Mouse (Mus musculus): ENCODE measurements at regions not wholly inside any gene's neighbourhood (a gene's known extent, or its start where the extent isn't known, plus 50 kb on each side); places are given as distances from the start of the nearest gene placed in this dataset.
A peak's percentile ranks its signal among the peaks of the same experiment; 100 is the strongest.

GRCm38 (mm10) chr11:40573758-40574139 lies 121.3 kb downstream of the Mat2b start:
- no peak overlapping the region for H3K4me2 ChIP-seq (ENCODE audit: low read depth)
- no peaks in the 10 kb centered on the region for H3K9me3 ChIP-seq (ENCODE audit: control insufficient read depth, low read length)
- H3K4me1 ChIP-seq (ENCODE audit: control insufficient read depth, insufficient read depth, low read length), result peaks cover 5% of the 10 kb centered on the region; the same call in 1 of the 2 replicates
- no peaks in the 10 kb centered on the region for H3K36me3 ChIP-seq (ENCODE audit: control insufficient read depth, insufficient read depth, low read length)
- no peak for DNase-seq (ENCODE audit: low spot score)
- ATAC-seq (ENCODE audit: insufficient read depth, low FRiP score, low TSS enrichment), result no peak
- H3K9ac ChIP-seq (ENCODE audit: low read length), result no peak overlapping the region
- 30% methylated on average over 3 of the region's 3 CpGs for WGBS
- H3K27ac ChIP-seq (ENCODE audit: low read depth, low read length), result no peak overlapping the region
- no peak overlapping the region for H3K4me3 ChIP-seq (ENCODE audit: low read depth, low read length)
- no peaks in the 10 kb centered on the region for H3K27me3 ChIP-seq (ENCODE audit: control insufficient read depth, insufficient read depth, low read length)

- WGBS, result 19% methylated on average over 12 of the region's 12 CpGs
- Histone ChIP-seq H3K4me2 (ENCODE audit: low read depth) (no peak overlapping the region), H3K9me3 (ENCODE audit: control insufficient read depth, low read length) (no peaks in the 10 kb centered on the region), H3K27me3 (ENCODE audit: control insufficient read depth, insufficient read depth, low read length) (no peaks in the 10 kb centered on the region), H3K4me3 (ENCODE audit: low read depth, low read length) (no peak overlapping the region), H3K4me1 (ENCODE audit: control insufficient read depth, insufficient read depth, low read length) (peaks cover 5% of the 10 kb centered on the region; the same call in 1 of the 2 replicates), H3K36me3 (ENCODE audit: control insufficient read depth, insufficient read depth, low read length) (no peaks in the 10 kb centered on the region), H3K27ac (ENCODE audit: low read depth, low read length) (no peak overlapping the region), H3K9ac (ENCODE audit: low read length) (no peak overlapping the region)
- ATAC-seq (ENCODE audit: insufficient read depth, low FRiP score, low TSS enrichment) (peak; percentile 31; the same call in 1 of the 2 replicates), DNase-seq (ENCODE audit: low spot score) (peak; percentile 18)
Measured at GRCm38 (mm10) chr11:40572953-40573757, 121.8 kb downstream of the Mat2b start.

- no peaks in the 10 kb centered on the region for H3K36me3 ChIP-seq (ENCODE audit: control insufficient read depth, insufficient read depth, low read length)
- H3K4me1 ChIP-seq (ENCODE audit: control insufficient read depth, insufficient read depth, low read length), result no peaks in the 10 kb centered on the region
- no peak for ATAC-seq (ENCODE audit: insufficient read depth, low FRiP score, low TSS enrichment)
- no peaks in the 10 kb centered on the region for H3K9me3 ChIP-seq (ENCODE audit: control insufficient read depth, low read length)
- WGBS, result 70% methylated on average over 6 of the region's 6 CpGs
- no peak overlapping the region for H3K4me2 ChIP-seq (ENCODE audit: low read depth)
- DNase-seq (ENCODE audit: low spot score), result no peak
- no peaks in the 10 kb centered on the region for H3K27me3 ChIP-seq (ENCODE audit: control insufficient read depth, insufficient read depth, low read length)
- H3K27ac ChIP-seq (ENCODE audit: low read depth, low read length), result no peak overlapping the region
- no peak overlapping the region for H3K4me3 ChIP-seq (ENCODE audit: low read depth, low read length)
- no peak overlapping the region for H3K9ac ChIP-seq (ENCODE audit: low read length)
Measured at GRCm38 (mm10) chr11:40562866-40563265, 132.1 kb downstream of the Mat2b start.

- H3K4me2 ChIP-seq (ENCODE audit: low read depth), result no peak overlapping the region
- no peak for DNase-seq (ENCODE audit: low spot score)
- H3K27me3 ChIP-seq (ENCODE audit: control insufficient read depth, insufficient read depth, low read length), result no peaks in the 10 kb centered on the region
- no peaks in the 10 kb centered on the region for H3K4me1 ChIP-seq (ENCODE audit: control insufficient read depth, insufficient read depth, low read length)
- no peak for ATAC-seq (ENCODE audit: insufficient read depth, low FRiP score, low TSS enrichment)
- H3K36me3 ChIP-seq (ENCODE audit: control insufficient read depth, insufficient read depth, low read length), result no peaks in the 10 kb centered on the region
- H3K4me3 ChIP-seq (ENCODE audit: low read depth, low read length), result no peak overlapping the region
- H3K9me3 ChIP-seq (ENCODE audit: control insufficient read depth, low read length), result no peaks in the 10 kb centered on the region
- H3K9ac ChIP-seq (ENCODE audit: low read length), result no peak overlapping the region
- H3K27ac ChIP-seq (ENCODE audit: low read depth, low read length), result no peak overlapping the region
- WGBS, result 91% methylated on average over 2 of the region's 2 CpGs
Measured at GRCm38 (mm10) chr11:40561983-40562382, 133.0 kb downstream of the Mat2b start.

GRCm38 (mm10) chr11:40561400-40561799 lies 133.6 kb downstream of the Mat2b start:
- Histone ChIP-seq H3K27ac (ENCODE audit: low read depth, low read length) (no peak overlapping the region), H3K4me3 (ENCODE audit: low read depth, low read length) (no peak overlapping the region), H3K36me3 (ENCODE audit: control insufficient read depth, insufficient read depth, low read length) (no peaks in the 10 kb centered on the region), H3K9ac (ENCODE audit: low read length) (no peak overlapping the region), H3K9me3 (ENCODE audit: control insufficient read depth, low read length) (no peaks in the 10 kb centered on the region), H3K4me1 (ENCODE audit: control insufficient read depth, insufficient read depth, low read length) (no peaks in the 10 kb centered on the region), H3K27me3 (ENCODE audit: control insufficient read depth, insufficient read depth, low read length) (no peaks in the 10 kb centered on the region), H3K4me2 (ENCODE audit: low read depth) (no peak overlapping the region)
- DNase-seq (ENCODE audit: low spot score) (no peak), ATAC-seq (ENCODE audit: insufficient read depth, low FRiP score, low TSS enrichment) (no peak)
- 97% methylated on average over 2 of the region's 2 CpGs for WGBS

- Histone ChIP-seq H3K27me3 (ENCODE audit: control insufficient read depth, insufficient read depth, low read length) (no peaks in the 10 kb centered on the region), H3K9me3 (ENCODE audit: control insufficient read depth, low read length) (no peaks in the 10 kb centered on the region), H3K4me1 (ENCODE audit: control insufficient read depth, insufficient read depth, low read length) (no peaks in the 10 kb centered on the region), H3K27ac (ENCODE audit: low read depth, low read length) (no peak overlapping the region), H3K4me2 (ENCODE audit: low read depth) (no peak overlapping the region), H3K4me3 (ENCODE audit: low read depth, low read length) (no peak overlapping the region), H3K36me3 (ENCODE audit: control insufficient read depth, insufficient read depth, low read length) (no peaks in the 10 kb centered on the region), H3K9ac (ENCODE audit: low read length) (no peak overlapping the region)
- ATAC-seq (ENCODE audit: insufficient read depth, low FRiP score, low TSS enrichment) (no peak), DNase-seq (ENCODE audit: low spot score) (no peak)
- WGBS, result 96% methylated on average over 2 of the region's 2 CpGs
Measured at GRCm38 (mm10) chr11:40558486-40558885, 136.5 kb downstream of the Mat2b start.

GRCm38 (mm10) chr11:40554867-40555794 lies 139.9 kb downstream of the Mat2b start:
- no peak overlapping the region for H3K4me2 ChIP-seq (ENCODE audit: low read depth)
- no peak overlapping the region for H3K9ac ChIP-seq (ENCODE audit: low read length)
- no peak overlapping the region for H3K27ac ChIP-seq (ENCODE audit: low read depth, low read length)
- no peaks in the 10 kb centered on the region for H3K27me3 ChIP-seq (ENCODE audit: control insufficient read depth, insufficient read depth, low read length)
- DNase-seq (ENCODE audit: low spot score), result no peak
- WGBS, result 82% methylated on average over 11 of the region's 11 CpGs
- no peak for ATAC-seq (ENCODE audit: insufficient read depth, low FRiP score, low TSS enrichment)
- H3K9me3 ChIP-seq (ENCODE audit: control insufficient read depth, low read length), result no peaks in the 10 kb centered on the region
- no peaks in the 10 kb centered on the region for H3K36me3 ChIP-seq (ENCODE audit: control insufficient read depth, insufficient read depth, low read length)
- H3K4me3 ChIP-seq (ENCODE audit: low read depth, low read length), result no peak overlapping the region
- H3K4me1 ChIP-seq (ENCODE audit: control insufficient read depth, insufficient read depth, low read length), result no peaks in the 10 kb centered on the region

GRCm38 (mm10) chr11:40552054-40552453 lies 142.9 kb downstream of the Mat2b start:
- H3K9me3 ChIP-seq (ENCODE audit: control insufficient read depth, low read length), result no peaks in the 10 kb centered on the region
- DNase-seq (ENCODE audit: low spot score) (no peak), ATAC-seq (ENCODE audit: insufficient read depth, low FRiP score, low TSS enrichment) (no peak)
- no peak overlapping the region for H3K27ac ChIP-seq (ENCODE audit: low read depth, low read length)
- no peak overlapping the region for H3K4me2 ChIP-seq (ENCODE audit: low read depth)
- H3K36me3 ChIP-seq (ENCODE audit: control insufficient read depth, insufficient read depth, low read length), result no peaks in the 10 kb centered on the region
- no peaks in the 10 kb centered on the region for H3K4me1 ChIP-seq (ENCODE audit: control insufficient read depth, insufficient read depth, low read length)
- H3K9ac ChIP-seq (ENCODE audit: low read length), result no peak overlapping the region
- 83% methylated on average over 2 of the region's 2 CpGs for WGBS
- H3K27me3 ChIP-seq (ENCODE audit: control insufficient read depth, insufficient read depth, low read length), result no peaks in the 10 kb centered on the region
- no peak overlapping the region for H3K4me3 ChIP-seq (ENCODE audit: low read depth, low read length)
